16 mouse cellular contexts compared by ENCODE assay signal in the genomic region with DNA sequence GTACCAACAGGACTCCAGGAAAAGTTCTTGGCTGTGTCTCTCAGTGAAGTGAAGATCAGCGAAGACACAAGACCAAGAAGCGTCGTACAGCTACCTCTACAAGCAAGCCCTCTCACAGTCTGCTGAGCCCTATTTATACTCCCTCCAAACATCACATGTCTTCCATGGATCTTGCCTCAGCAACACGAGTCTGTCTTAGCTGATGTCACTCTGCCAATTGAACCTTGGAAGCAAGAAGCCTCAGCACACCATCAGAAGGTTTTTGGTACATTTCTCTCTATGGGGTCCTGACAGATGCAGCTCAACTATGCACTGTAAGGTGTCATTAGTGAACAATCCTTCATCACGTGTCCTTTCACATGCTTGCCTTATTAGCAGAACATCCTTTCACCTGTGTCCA. TPM values are rescaled to one million over a fixed set of nuclear protein-coding genes. Genes with fewer than 3 reads are reported as not detected.
"Had no signal": no experiment of that assay in that cellular context is flagged by ENCODE, and none has a peak within 500 bp of the region (broad histone marks: within the 10 kb centered on the region; RNA-seq: fewer than 3 reads in every experiment).

No protein-coding gene starts in this region.

- H3K4me3 ChIP-seq: limb, embryonic 15.5 days; liver, embryonic 12.5 days; midbrain, embryonic 10.5 days; stomach, embryonic 15.5 days had no signal

- DNase-seq: layer of hippocampus, postnatal 36 days; lung, embryonic 14.5 days; lung, postnatal 10 days; lung, postnatal 4 days; right cerebral cortex, postnatal 14 days; thymus, adult 2 months; thymus, postnatal 25 days had no signal

- H3K27me3 ChIP-seq: limb, embryonic 15.5 days; stomach, embryonic 15.5 days had no signal

- H3K9me3 ChIP-seq: limb, embryonic 15.5 days; liver, embryonic 12.5 days; midbrain, embryonic 10.5 days; stomach, embryonic 15.5 days had no signal

- H3K27ac ChIP-seq: kidney, postnatal 0 days; limb, embryonic 15.5 days; liver, embryonic 12.5 days; midbrain, embryonic 10.5 days; stomach, embryonic 15.5 days had no signal

- H3K4me2 ChIP-seq: limb, embryonic 15.5 days; liver, embryonic 12.5 days; lung, embryonic 14.5 days; stomach, embryonic 15.5 days had no signal

- H3K9ac ChIP-seq: limb, embryonic 15.5 days; liver, embryonic 12.5 days; lung, embryonic 14.5 days; stomach, embryonic 15.5 days had no signal

- ATAC-seq: liver, embryonic 12.5 days; midbrain, embryonic 16.5 days had no signal

- H3K4me1 ChIP-seq: limb, embryonic 15.5 days; liver, embryonic 12.5 days; stomach, embryonic 15.5 days had no signal

- H3K36me3 ChIP-seq: limb, embryonic 15.5 days; liver, embryonic 12.5 days; midbrain, embryonic 10.5 days; stomach, embryonic 15.5 days had no signal

RNA-seq across cellular contexts. Expression of gene Slc22a12, which starts 28.6 kb away (rescaled TPM):
- polyA plus RNA-seq: intestine, embryonic 14.5 days; limb, embryonic 11.5 days; limb, embryonic 15.5 days; liver, embryonic 12.5 days; liver, embryonic 16.5 days; lung, embryonic 14.5 days; midbrain, embryonic 10.5 days; stomach, embryonic 15.5 days had no signal
